Mouse (Mus musculus) layer of hippocampus, adult 2 months (tissue): Measurements from ENCODE around the gene Cdc26. TPM values are rescaled to one million over a fixed set of nuclear protein-coding genes. Genes with fewer than 3 reads are reported as not detected.

Experiments used
- DNase-seq, 2 experiments: peaks; one replicate each; pipeline ENCODE4 v3.0.0; 2022; ENCODE audit warnings: low spot score in 2 of 2
- H3K27ac ChIP-seq: fragments of 200-600 bp; 2 replicates; pipeline ENCODE4 v1.8.1; 2022
- H3K4me3 ChIP-seq: fragments of 200-600 bp; 2 replicates; pipeline ENCODE4 v1.8.1; 2022; ENCODE audit warnings: mild to moderate bottlenecking
- CTCF ChIP-seq: fragments of 200-600 bp; conservative IDR thresholded peaks from 2 replicates; pipeline ENCODE4 v1.8.1; 2022; ENCODE audit warnings: antibody characterized with exemption, mild to moderate bottlenecking, moderate library complexity
- total RNA-seq, 2 experiments: library from RNA; stranded (reverse); gene quantifications; 2 replicates each; pipeline ENCODE4 v1.2.3; 2021

The Cdc26 gene
- total RNA-seq, 2 experiments from 2014 or later: 49.0 to 51.3 TPM

DNA sequence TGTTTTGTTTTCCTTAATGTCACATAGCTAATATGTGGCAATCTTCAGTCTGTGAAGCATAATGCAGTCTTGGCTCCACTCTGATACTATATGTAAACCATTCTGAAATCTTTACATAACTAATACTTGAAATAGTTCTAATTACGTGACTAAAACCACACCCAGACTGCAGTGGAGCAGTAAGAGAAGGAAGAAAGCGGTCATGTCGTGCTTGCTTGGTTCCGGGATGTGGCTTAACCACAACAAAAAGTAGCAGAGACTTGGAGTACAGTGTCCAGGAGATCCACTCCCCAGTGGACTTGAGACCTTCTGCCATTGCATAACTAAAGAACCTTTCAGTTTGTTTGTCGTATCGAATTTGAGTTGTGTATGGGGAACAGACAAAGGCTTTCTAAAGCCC lies 40.9 kb downstream of the Cdc26 start:
- no peak for DNase-seq
- no peak for TF ChIP-seq CTCF
- Histone ChIP-seq H3K27ac (0 out of 2 replicates have a peak overlapping the region, but pooled peaks have one; percentile 4), H3K4me3 (no peak overlapping the region)

GRCm38 (mm10) chr4:62366291-62366690 lies 42.2 kb downstream of the Cdc26 start:
- TF ChIP-seq CTCF: no peak
- H3K27ac ChIP-seq: no peak overlapping the region
- DNase-seq: no peak
- H3K4me3 ChIP-seq: no peak overlapping the region

DNA sequence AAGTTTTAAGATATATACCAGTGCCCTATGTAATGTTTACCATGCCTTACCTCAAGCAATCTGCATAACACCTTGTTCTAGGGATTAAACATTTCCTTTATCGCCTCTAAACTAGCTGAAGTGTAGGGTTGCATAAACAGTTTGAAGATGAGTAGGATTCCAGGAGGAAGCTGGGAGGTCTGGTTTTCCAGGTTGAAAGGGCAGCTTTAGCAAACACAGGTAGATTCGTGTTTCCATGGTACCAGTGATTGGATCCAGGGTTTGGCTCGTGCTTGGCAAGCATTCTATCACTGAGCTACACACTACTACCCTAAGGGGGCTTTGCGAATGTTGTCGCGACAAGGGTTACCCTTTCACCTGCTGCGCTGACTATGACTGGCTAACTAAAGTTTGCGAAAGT lies 44.1 kb downstream of the Cdc26 start:
- DNase-seq: no peak
- Histone ChIP-seq H3K4me3 (no peak overlapping the region), H3K27ac (no peak overlapping the region)
- no peak for TF ChIP-seq CTCF

- Histone ChIP-seq H3K27ac (no peak overlapping the region), H3K4me3 (no peak overlapping the region)
- no peak for TF ChIP-seq CTCF
- no peak for DNase-seq
Observed at GRCm38 (mm10) chr4:62362437-62362836, 46.0 kb downstream of the Cdc26 start.

GRCm38 (mm10) chr4:62361997-62362396 lies 46.4 kb downstream of the Cdc26 start:
- Histone ChIP-seq H3K4me3 (peak overlapping the region; percentile 92; the same call in 1 of the 2 replicates), H3K27ac (no peak overlapping the region)
- TF ChIP-seq CTCF: no peak
- DNase-seq: no peak

GRCm38 (mm10) chr4:62361571-62361970 lies 46.9 kb downstream of the Cdc26 start:
- no peak overlapping the region for H3K27ac ChIP-seq
- TF ChIP-seq CTCF: no peak
- H3K4me3 ChIP-seq: peak overlapping the region; percentile 92
- DNase-seq: no peak

DNA sequence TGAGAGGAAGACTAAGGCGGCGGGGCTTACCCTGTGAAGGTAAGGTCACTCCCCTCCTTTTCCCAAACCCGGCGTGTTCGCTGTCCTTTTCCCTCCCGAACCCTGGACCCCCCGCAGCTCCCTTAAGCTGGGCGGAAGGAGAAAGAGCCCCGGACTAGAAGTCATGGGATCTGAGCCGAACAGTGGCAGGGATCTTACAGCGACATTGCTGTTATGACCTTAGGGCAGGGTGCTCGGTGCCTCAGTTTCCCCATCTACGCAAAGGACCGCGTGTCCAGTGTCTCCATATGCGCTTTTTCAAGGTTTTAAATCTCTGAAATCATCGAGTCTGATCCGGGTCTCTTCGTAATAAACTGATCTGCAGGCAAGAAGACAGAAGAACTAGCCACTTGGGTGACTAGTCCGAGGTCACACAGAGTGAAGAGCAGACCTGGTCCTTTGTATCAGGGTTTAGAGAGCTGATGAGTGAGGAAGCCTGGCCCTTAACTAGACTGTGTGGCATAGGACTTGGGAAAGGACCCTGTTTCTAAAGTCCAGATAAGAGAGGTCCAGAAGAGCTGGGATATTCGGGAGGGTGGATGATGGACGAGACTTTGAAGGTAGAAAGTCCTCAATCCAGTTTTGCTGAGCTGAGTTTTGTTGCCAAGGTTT lies 47.5 kb downstream of the Cdc26 start:
- peak overlapping the region; percentile 92 for H3K4me3 ChIP-seq
- no peak for TF ChIP-seq CTCF
- peak overlapping the region; percentile 80 for H3K27ac ChIP-seq
- no peak for DNase-seq

- peak within 1 kb of the TSS; percentile 94 for H3K27ac ChIP-seq
- TF ChIP-seq CTCF: no peak
- H3K4me3 ChIP-seq: peak within 1 kb of the TSS; percentile 92
- DNase-seq: peak; percentile 95 to 98
Observed at GRCm38 (mm10) chr4:62360088-62360804, 48.2 kb downstream of the Cdc26 start, which contains the start of the genes Fkbp15 and Slc31a1. Fkbp15 (minus strand) TSS chr4:62360548. Slc31a1 (plus strand) TSS chr4:62360727.

DNA sequence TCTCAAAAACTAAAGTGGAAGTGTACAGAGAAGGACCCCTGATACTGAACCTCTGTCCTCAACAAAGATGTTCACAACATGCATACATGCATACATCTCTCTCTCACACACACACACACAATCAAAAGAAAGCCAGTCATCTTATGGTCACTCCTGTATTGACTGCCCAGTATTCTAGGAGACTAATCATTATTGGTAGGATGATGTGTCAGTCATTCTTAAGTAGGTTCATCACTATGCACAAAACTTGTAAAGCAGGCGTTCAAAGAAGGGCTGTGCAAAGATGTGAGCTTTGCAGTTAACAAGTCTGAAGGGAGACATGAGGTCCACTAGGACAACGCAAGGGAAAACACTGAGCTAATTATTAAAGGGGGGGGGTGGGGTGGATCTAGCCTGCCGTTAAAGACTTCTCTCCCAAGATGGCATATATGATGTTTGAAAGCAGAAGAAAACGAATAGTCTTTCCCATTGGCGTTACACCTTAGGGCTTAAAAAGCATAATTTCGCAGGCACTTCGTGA lies 49.1 kb downstream of the Cdc26 start:
- Histone ChIP-seq H3K4me3 (peak overlapping the region; percentile 92), H3K27ac (peak overlapping the region; percentile 94)
- no peak for DNase-seq
- no peak for TF ChIP-seq CTCF

DNA sequence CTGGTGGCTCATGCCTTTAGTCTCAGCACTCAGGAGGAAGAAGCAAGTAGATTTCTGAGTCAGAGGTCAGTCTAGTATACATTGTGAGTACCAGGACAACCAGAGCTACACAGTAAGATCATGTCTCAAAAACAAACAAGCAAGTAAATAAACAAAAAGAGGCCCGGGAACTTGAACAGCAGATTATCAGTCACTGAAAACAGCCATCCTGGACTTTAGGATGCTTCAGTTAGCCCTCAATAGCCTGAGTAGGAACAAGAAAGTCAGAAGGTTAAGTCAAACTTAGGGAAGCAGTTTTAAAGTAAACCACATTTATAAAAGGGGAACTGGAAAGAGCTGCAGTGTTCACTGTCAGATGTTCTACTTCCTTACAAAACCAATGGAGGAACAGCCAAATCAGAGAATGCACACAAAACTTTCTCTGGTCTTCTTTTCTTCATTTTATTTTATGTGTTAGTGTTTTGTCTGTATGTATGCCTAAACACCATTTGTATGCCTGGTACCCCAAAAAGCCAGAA lies 50.8 kb downstream of the Cdc26 start:
- Histone ChIP-seq H3K27ac (peak overlapping the region; percentile 28; the same call in 1 of the 2 replicates), H3K4me3 (no peak overlapping the region)
- TF ChIP-seq CTCF: no peak
- no peak for DNase-seq

DNA sequence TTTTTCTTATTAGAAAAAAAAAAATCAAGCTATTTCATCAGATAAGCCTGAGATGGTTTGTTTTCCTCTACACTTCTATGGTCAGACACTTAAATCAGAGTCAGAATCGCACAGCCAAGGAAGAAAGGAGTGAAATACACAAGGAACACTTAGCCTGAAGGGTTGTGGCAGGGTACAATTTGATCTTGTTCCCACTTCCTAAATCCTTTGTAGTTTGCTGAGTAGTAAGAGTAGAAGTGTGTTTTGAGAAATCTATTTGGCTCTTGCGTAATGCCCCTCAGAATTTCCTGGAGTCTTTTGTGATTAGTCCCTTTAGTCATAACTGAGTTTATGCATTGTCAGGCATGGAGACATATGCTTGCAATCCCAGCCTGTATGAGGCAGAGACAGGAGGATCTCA lies 59.1 kb downstream of the Cdc26 start:
- no peak for TF ChIP-seq CTCF
- Histone ChIP-seq H3K27ac (no peak overlapping the region), H3K4me3 (no peak overlapping the region)
- DNase-seq: no peak

DNA sequence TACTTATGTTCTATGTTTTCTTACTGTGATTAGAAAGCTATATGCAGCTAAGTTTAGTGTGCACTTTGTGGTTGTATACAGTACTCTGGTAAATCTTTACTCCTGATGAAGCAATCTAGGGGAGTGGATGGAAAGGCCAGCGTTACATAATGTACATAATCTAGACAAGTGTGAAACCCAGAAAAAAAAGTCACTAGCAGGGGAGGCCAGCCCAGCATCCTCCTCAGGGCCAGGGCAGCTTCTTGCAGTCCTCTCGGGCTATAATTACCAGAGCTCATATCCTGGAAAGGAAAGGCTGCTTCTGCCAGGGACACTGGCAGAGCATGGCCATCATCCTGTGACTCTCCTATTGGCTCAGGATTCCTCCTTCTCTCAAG lies 60.1 kb downstream of the Cdc26 start:
- no peak overlapping the region for H3K4me3 ChIP-seq
- no peak for TF ChIP-seq CTCF
- no peak for DNase-seq
- 0 out of 2 replicates have a peak overlapping the region, but pooled peaks have one; percentile 5 for H3K27ac ChIP-seq

GRCm38 (mm10) chr4:62347605-62348328 lies 60.7 kb downstream of the Cdc26 start:
- TF ChIP-seq CTCF: no peak
- 0 out of 2 replicates have a peak overlapping the region, but pooled peaks have one; percentile 8 for H3K27ac ChIP-seq
- no peak for DNase-seq
- no peak overlapping the region for H3K4me3 ChIP-seq
